Mouse (Mus musculus): ENCODE data around the gene Tex35.

- TF ChIP-seq CTCF (IDR thresholded peaks at IDR 0.05; ENCODE audit: borderline replicate concordance, insufficient read depth, low read length) (no peak), POLR2A (IDR thresholded peaks at IDR 0.05; ENCODE audit: low read depth, low read length) (no peak)
Measured at GRCm38 (mm10) chr1:157114492-157114891, 6.0 kb upstream of the Tex35 start.

Measured in embryonic fibroblast, embryonic 13.5 days (primary cell).